Mouse (Mus musculus) lung, postnatal 14 days (tissue): Measurements from ENCODE around the gene Scfd2.

ENCODE experiments used
- DNase-seq: peaks from one replicate; pipeline ENCODE4 v3.0.0; 2021

Gene Scfd2

GRCm38 (mm10) chr5:74307242-74307641 is 224.3 kb downstream of the Scfd2 start:
- no peak for DNase-seq

GRCm38 (mm10) chr5:74305533-74306189 is 225.9 kb downstream of the Scfd2 start:
- no peak for DNase-seq

GRCm38 (mm10) chr5:74304767-74305166 is 226.8 kb downstream of the Scfd2 start:
- peak; percentile 66 for DNase-seq

- no peak for DNase-seq
These were observed 229.2 kb downstream of the Scfd2 start for GRCm38 (mm10) chr5:74302331-74302730.

GRCm38 (mm10) chr5:74301443-74301842 is 230.1 kb downstream of the Scfd2 start:
- peak; percentile 28 for DNase-seq

GRCm38 (mm10) chr5:74300931-74301330 is 230.6 kb downstream of the Scfd2 start:
- DNase-seq = no peak

GRCm38 (mm10) chr5:74300140-74300539 is 231.4 kb downstream of the Scfd2 start:
- DNase-seq = no peak

- no peak for DNase-seq
These were observed 234.4 kb downstream of the Scfd2 start for GRCm38 (mm10) chr5:74297113-74297512.

- no peak for DNase-seq
These were observed 235.5 kb downstream of the Scfd2 start for GRCm38 (mm10) chr5:74296096-74296495.

- no peak for DNase-seq
These were observed 238.0 kb downstream of the Scfd2 start for GRCm38 (mm10) chr5:74293513-74293912.

GRCm38 (mm10) chr5:74292050-74292449 is 239.5 kb downstream of the Scfd2 start:
- DNase-seq = no peak

- peak; percentile 42 for DNase-seq
These were observed 240.0 kb downstream of the Scfd2 start for GRCm38 (mm10) chr5:74291575-74291974.

- DNase-seq = no peak
These were observed 241.6 kb downstream of the Scfd2 start for GRCm38 (mm10) chr5:74289957-74290356.

- no peak for DNase-seq
These were observed 243.4 kb downstream of the Scfd2 start for GRCm38 (mm10) chr5:74288206-74288605.

GRCm38 (mm10) chr5:74286301-74286700 is 245.3 kb downstream of the Scfd2 start:
- DNase-seq = no peak

GRCm38 (mm10) chr5:74285764-74286163 is 245.8 kb downstream of the Scfd2 start:
- DNase-seq = no peak

- DNase-seq = no peak
These were observed 246.3 kb downstream of the Scfd2 start for GRCm38 (mm10) chr5:74285289-74285688.

GRCm38 (mm10) chr5:74283545-74283944 is 248.0 kb downstream of the Scfd2 start:
- DNase-seq = peak; percentile 55

GRCm38 (mm10) chr5:74281480-74281879 is 250.1 kb downstream of the Scfd2 start:
- DNase-seq = peak; percentile 33

- DNase-seq = no peak
These were observed 251.9 kb downstream of the Scfd2 start for GRCm38 (mm10) chr5:74279673-74280072.

- no peak for DNase-seq
These were observed 253.1 kb downstream of the Scfd2 start for GRCm38 (mm10) chr5:74278428-74278827.

GRCm38 (mm10) chr5:74277712-74278111 is 253.8 kb downstream of the Scfd2 start:
- DNase-seq = peak; percentile 94

- no peak for DNase-seq
These were observed 254.3 kb downstream of the Scfd2 start for GRCm38 (mm10) chr5:74277216-74277615.

- no peak for DNase-seq
These were observed 258.2 kb downstream of the Scfd2 start for GRCm38 (mm10) chr5:74273313-74273712.

- DNase-seq = no peak
These were observed 263.7 kb downstream of the Scfd2 start for GRCm38 (mm10) chr5:74267736-74268369.
